Mouse (Mus musculus) ovary, adult 18-20 months (tissue): Measurements from ENCODE around the gene Sdk2.

Source experiments
- DNase-seq: peaks from one replicate; pipeline ENCODE4 v3.0.0; 2022; ENCODE audit warnings: low spot score, mixed read lengths

Gene Sdk2

GRCm38 (mm10) chr11:114046927-114047326 lies 19.9 kb downstream of the Sdk2 start:
- no peak for DNase-seq

GRCm38 (mm10) chr11:114044373-114044772 lies 22.5 kb downstream of the Sdk2 start:
- DNase-seq = no peak

GRCm38 (mm10) chr11:114043530-114043929 lies 23.3 kb downstream of the Sdk2 start:
- no peak for DNase-seq

GRCm38 (mm10) chr11:114040391-114041035 lies 26.3 kb downstream of the Sdk2 start:
- no peak for DNase-seq

GRCm38 (mm10) chr11:114038036-114038435 lies 28.8 kb downstream of the Sdk2 start:
- DNase-seq = no peak

- no peak for DNase-seq
These were observed 35.4 kb downstream of the Sdk2 start for GRCm38 (mm10) chr11:114031491-114031890.

GRCm38 (mm10) chr11:114030214-114030613 lies 36.6 kb downstream of the Sdk2 start:
- DNase-seq = no peak

GRCm38 (mm10) chr11:114028512-114028911 lies 38.3 kb downstream of the Sdk2 start:
- no peak for DNase-seq

GRCm38 (mm10) chr11:114028021-114028420 lies 38.8 kb downstream of the Sdk2 start:
- no peak for DNase-seq

- no peak for DNase-seq
These were observed 41.8 kb downstream of the Sdk2 start for GRCm38 (mm10) chr11:114025056-114025455.

GRCm38 (mm10) chr11:114023965-114024364 lies 42.9 kb downstream of the Sdk2 start:
- no peak for DNase-seq

GRCm38 (mm10) chr11:114022166-114022565 lies 44.7 kb downstream of the Sdk2 start:
- DNase-seq = no peak

- DNase-seq = no peak
These were observed 47.8 kb downstream of the Sdk2 start for GRCm38 (mm10) chr11:114019087-114019486.

GRCm38 (mm10) chr11:114016889-114017392 lies 49.9 kb downstream of the Sdk2 start:
- no peak for DNase-seq

- no peak for DNase-seq
These were observed 50.5 kb downstream of the Sdk2 start for GRCm38 (mm10) chr11:114016108-114016888.

- no peak for DNase-seq
These were observed 55.3 kb downstream of the Sdk2 start for GRCm38 (mm10) chr11:114011523-114011922.

- no peak for DNase-seq
These were observed 61.0 kb downstream of the Sdk2 start for GRCm38 (mm10) chr11:114005879-114006278.

- no peak for DNase-seq
These were observed 62.2 kb downstream of the Sdk2 start for GRCm38 (mm10) chr11:114004651-114005050.

GRCm38 (mm10) chr11:114003195-114003594 lies 63.7 kb downstream of the Sdk2 start:
- no peak for DNase-seq

GRCm38 (mm10) chr11:114000051-114000450 lies 66.8 kb downstream of the Sdk2 start:
- DNase-seq = no peak

- DNase-seq = no peak
These were observed 68.1 kb downstream of the Sdk2 start for GRCm38 (mm10) chr11:113998702-113999101.

GRCm38 (mm10) chr11:113993921-113994320 lies 72.9 kb downstream of the Sdk2 start:
- DNase-seq = no peak

GRCm38 (mm10) chr11:113992894-113993293 lies 74.0 kb downstream of the Sdk2 start:
- no peak for DNase-seq
